Mouse (Mus musculus) liver, adult 2 months (tissue): ENCODE data around the gene Cdk14. TPM values are rescaled to one million over a fixed set of nuclear protein-coding genes. Genes with fewer than 3 reads are reported as not detected.
A peak's percentile ranks its signal among the peaks of the same experiment; 100 is the strongest.

Source experiments
- DNase-seq: peaks from one replicate; pipeline ENCODE4 v3.0.0-alpha.2; 2011; ENCODE audit warnings: low read depth, low spot score; ENCODE audit errors: extremely low read depth
- H3K27ac ChIP-seq: fragments of 200-500 bp; replicated peaks from 2 replicates; pipeline ENCODE4 v1.5.1; 2012; ENCODE audit warnings: low read depth, mild to moderate bottlenecking, control low read depth, inconsistent platforms, low read length; ENCODE audit not compliant: insufficient read depth
- H3K27me3 ChIP-seq: fragments of 200-500 bp; 2 replicates; pipeline ENCODE4 v1.6.1; 2012; ENCODE audit warnings: mild to moderate bottlenecking, moderate library complexity, low read length, inconsistent platforms; ENCODE audit not compliant: control insufficient read depth, insufficient read depth
- H3K36me3 ChIP-seq: fragments of 200-500 bp; 2 replicates; pipeline ENCODE4 v1.6.1; 2012; ENCODE audit warnings: low read length, inconsistent platforms; ENCODE audit not compliant: control insufficient read depth, insufficient read depth
- H3K4me1 ChIP-seq: fragments of 200-500 bp; 2 replicates; pipeline ENCODE4 v1.6.1; 2011; ENCODE audit warnings: low read length; ENCODE audit not compliant: control insufficient read depth, insufficient read depth
- H3K4me3 ChIP-seq: fragments of 200-500 bp; 2 replicates; pipeline ENCODE4 v1.5.1; 2011; ENCODE audit warnings: low read depth, mild to moderate bottlenecking, control low read depth, low read length, moderate library complexity; ENCODE audit not compliant: insufficient read depth
- H3K79me2 ChIP-seq: fragments of 200-500 bp; 2 replicates; pipeline ENCODE4 v1.6.1; 2012; ENCODE audit warnings: inconsistent platforms, mild to moderate bottlenecking, low read length, moderate library complexity; ENCODE audit not compliant: control insufficient read depth, insufficient read depth
- H3K9ac ChIP-seq: fragments of 200-500 bp; 2 replicates; pipeline ENCODE4 v1.6.1; 2012; ENCODE audit warnings: low read depth, mild to moderate bottlenecking, control low read depth, inconsistent platforms, low read length
- CTCF ChIP-seq: fragments of 200-500 bp; IDR thresholded peaks from 2 replicates; pipeline ENCODE4 v1.5.1; 2011; ENCODE audit warnings: low read depth, low read length, control low read depth
- POLR2A ChIP-seq: fragments of 200-500 bp; IDR thresholded peaks from 2 replicates; pipeline ENCODE4 v1.6.1; 2011; ENCODE audit warnings: low read length, control low read depth; ENCODE audit not compliant: insufficient read depth; ENCODE audit errors: extremely low read depth
- WGBS: fragments of 180-500 bp; shearing (Covaris S2); methylation state at CpG from one replicate; pipeline ENCODE4 v1.1.7; 2018; 5-methylcytosine and 5-hydroxymethylcytosine counted together
- polyA plus RNA-seq: library from polyadenylated mRNA; depleted of rRNA; stranded (reverse); fragments of >200 nt; gene quantifications from 2 replicates; pipeline ENCODE4 v1.2.3, GENCODE M21; 2012
- total RNA-seq: library from RNA; depleted of rRNA; stranded (reverse); fragments of >200 nt; gene quantifications from 2 replicates; pipeline ENCODE4 v1.2.3, GENCODE M21; 2014

The Cdk14 gene
- total and polyA plus RNA-seq, 2 experiments = 0.31 to 2.7 TPM

- Histone ChIP-seq H3K4me3 (no peak overlapping the region), H3K36me3 (no peaks in the 10 kb centered on the region), H3K79me2 (no peaks in the 10 kb centered on the region), H3K27me3 (no peaks in the 10 kb centered on the region), H3K9ac (no peak overlapping the region), H3K4me1 (no peaks in the 10 kb centered on the region), H3K27ac (no peak overlapping the region)
- TF ChIP-seq CTCF = no peak
- no peak for TF ChIP-seq POLR2A
- no peak for DNase-seq
- 91% methylated on average over 9 of the region's 9 CpGs for WGBS
Measured at GRCm38 (mm10) chr5:4861592-4861991, 558.5 kb downstream of the Cdk14 start.

DNA sequence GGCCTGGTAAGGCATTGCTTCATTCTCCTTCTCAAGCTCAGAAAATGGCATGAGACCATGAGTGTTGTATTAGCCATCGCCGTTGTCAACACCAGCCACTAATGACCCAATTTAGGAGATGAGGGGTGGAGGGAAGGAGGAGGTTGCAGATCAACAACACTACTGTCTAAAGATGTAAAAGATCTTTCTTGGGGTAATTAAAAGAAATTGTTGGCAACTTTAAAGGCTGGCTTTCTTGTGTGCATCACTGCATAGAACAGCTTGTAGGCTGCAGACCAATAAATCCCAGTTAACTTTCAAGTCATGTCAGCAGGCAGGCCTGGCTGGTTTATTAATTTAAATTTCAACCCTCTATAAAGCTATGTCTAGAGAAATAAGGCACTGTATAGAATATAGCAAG lies 559.0 kb downstream of the Cdk14 start:
- 92% methylated on average over 2 of the region's 2 CpGs for WGBS
- no peaks in the 10 kb centered on the region for H3K36me3 ChIP-seq
- no peaks in the 10 kb centered on the region for H3K4me1 ChIP-seq
- no peak overlapping the region for H3K4me3 ChIP-seq
- no peaks in the 10 kb centered on the region for H3K27me3 ChIP-seq
- DNase-seq = no peak
- no peak overlapping the region for H3K27ac ChIP-seq
- no peaks in the 10 kb centered on the region for H3K79me2 ChIP-seq
- TF ChIP-seq CTCF (no peak), POLR2A (no peak)
- H3K9ac ChIP-seq = no peak overlapping the region

DNA sequence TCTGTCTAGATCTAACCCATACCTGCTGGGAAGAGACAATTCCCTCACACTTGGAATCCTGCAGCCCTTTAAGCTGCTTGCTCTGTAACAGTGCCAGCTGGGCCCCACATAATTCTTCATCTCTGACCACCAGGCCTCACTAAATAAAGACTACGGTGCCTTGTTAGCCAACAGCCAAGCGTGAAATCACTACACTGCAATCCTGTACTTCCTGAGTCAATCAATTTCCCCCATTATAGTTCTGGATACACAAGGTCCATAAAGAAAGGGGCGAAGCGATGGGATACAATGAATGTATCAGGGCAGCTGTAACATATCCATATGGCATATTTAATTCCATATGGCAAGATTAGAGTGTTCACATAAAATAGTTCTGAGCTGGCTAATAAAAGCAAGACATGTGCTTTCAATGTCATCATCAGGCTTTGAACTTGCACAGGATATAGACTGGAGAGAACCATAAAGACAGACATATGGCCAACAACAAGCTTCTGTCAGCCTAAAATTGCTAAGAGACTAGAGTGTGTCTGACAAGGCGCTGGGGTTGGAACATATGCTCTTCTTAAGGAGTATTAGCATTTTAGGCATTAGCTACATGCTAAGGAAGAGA lies 562.0 kb downstream of the Cdk14 start:
- 87% methylated on average over 5 of the region's 5 CpGs for WGBS
- no peaks in the 10 kb centered on the region for H3K4me1 ChIP-seq
- DNase-seq = no peak

DNA sequence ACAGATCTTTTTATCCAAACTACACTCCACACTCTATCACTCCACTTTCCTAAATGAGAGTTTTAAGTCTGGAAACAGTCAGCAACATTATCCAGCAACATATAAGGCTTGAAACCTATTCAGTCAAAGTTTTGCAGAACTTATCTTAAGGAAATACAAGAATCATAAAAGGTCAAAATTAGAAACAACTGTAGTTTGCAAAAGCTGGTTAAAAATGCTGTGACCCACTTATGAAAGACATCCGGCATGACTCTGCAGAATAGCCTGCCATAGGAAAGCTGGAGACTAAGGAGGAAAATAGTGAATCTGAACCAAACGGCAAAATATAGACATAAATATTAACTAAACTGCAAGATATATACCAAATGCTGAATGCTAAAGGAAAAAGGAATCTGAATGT lies 566.6 kb downstream of the Cdk14 start:
- TF ChIP-seq CTCF = no peak
- no peak overlapping the region for H3K4me3 ChIP-seq
- peak; percentile 7 for DNase-seq
- H3K27ac ChIP-seq = no peak overlapping the region
- no peaks in the 10 kb centered on the region for H3K27me3 ChIP-seq
- H3K4me1 ChIP-seq = peaks cover 2% of the 10 kb centered on the region; the same call in 1 of the 2 replicates
- no peaks in the 10 kb centered on the region for H3K36me3 ChIP-seq
- 86% methylated on average over 2 of the region's 2 CpGs for WGBS
- no peak overlapping the region for H3K9ac ChIP-seq
- no peaks in the 10 kb centered on the region for H3K79me2 ChIP-seq

More for the DNA sequence above, 562.0 kb downstream of the Cdk14 start:
- Histone ChIP-seq H3K4me3 (no peak overlapping the region), H3K79me2 (no peaks in the 10 kb centered on the region), H3K9ac (no peak overlapping the region), H3K36me3 (no peaks in the 10 kb centered on the region), H3K27me3 (no peaks in the 10 kb centered on the region), H3K27ac (no peak overlapping the region)
- TF ChIP-seq POLR2A = no peak
- no peak for TF ChIP-seq CTCF

GRCm38 (mm10) chr5:4852711-4853320 lies 567.3 kb downstream of the Cdk14 start:
- H3K9ac ChIP-seq = no peak overlapping the region
- no peaks in the 10 kb centered on the region for H3K79me2 ChIP-seq
- H3K4me1 ChIP-seq = peaks cover 2% of the 10 kb centered on the region; the same call in 1 of the 2 replicates
- no peaks in the 10 kb centered on the region for H3K27me3 ChIP-seq
- 84% methylated on average over 6 of the region's 6 CpGs for WGBS
- no peak overlapping the region for H3K4me3 ChIP-seq
- no peaks in the 10 kb centered on the region for H3K36me3 ChIP-seq
- TF ChIP-seq CTCF = no peak
- H3K27ac ChIP-seq = no peak overlapping the region
- no peak for DNase-seq

DNA sequence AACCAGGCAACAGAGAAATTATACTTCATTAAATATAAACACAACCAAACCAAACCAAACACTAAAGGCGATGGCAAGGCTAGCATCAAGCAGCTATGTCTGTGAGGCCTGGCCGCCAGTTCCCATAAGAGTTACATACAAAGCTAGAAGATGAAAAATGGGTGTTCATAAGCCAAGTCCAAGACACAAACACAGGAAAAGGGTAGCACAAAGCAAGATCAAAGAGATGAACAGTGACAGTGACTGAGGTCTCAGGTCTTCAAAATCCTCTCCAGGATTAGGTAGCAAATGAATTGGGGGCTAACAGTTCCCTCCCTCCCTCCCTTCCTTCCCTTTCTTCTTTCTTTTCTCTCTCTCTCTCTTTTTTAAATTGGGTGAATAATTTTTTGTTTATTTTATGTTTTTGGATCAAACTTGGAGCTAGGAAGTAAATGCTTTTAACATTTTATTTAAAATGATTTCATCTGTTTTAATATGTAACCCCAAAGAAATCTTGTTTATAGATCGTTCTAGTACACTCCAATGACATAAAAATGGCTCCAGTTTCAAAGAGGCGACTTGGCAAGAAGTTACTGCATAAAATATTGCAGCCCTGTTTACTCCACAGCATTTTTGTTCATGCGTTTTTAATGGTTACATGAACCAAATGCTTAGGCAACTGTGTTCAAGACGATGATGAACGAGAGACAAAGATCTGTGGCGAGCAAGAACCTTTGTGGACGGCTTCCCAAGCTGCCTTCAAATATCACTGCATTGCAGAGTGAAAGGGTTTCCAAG lies 568.0 kb downstream of the Cdk14 start:
- Histone ChIP-seq H3K4me1 (peaks cover 2% of the 10 kb centered on the region; the same call in 1 of the 2 replicates), H3K9ac (no peak overlapping the region), H3K27ac (no peak overlapping the region), H3K4me3 (no peak overlapping the region), H3K27me3 (no peaks in the 10 kb centered on the region), H3K79me2 (no peaks in the 10 kb centered on the region), H3K36me3 (no peaks in the 10 kb centered on the region)
- TF ChIP-seq POLR2A = no peak
- TF ChIP-seq CTCF = no peak
- no peak for DNase-seq
- WGBS = 86% methylated on average over 9 of the region's 9 CpGs
